Mouse (Mus musculus) heart, embryonic 16.5 days (tissue): ENCODE data around the gene Dhx16. TPM values are rescaled to one million over a fixed set of nuclear protein-coding genes. Genes with fewer than 3 reads are reported as not detected.
"Not testable (repeated sequence)": the region's sequence is repeated elsewhere in the genome, so short reads cannot be mapped to it uniquely, and the experiment has no call there.

ENCODE experiments used
- ATAC-seq: fragments of 200-750 bp; cut with Nextera tagmentation; replicated peaks from 2 replicates; pipeline ENCODE4 v1.8.0; 2017; ENCODE audit warnings: moderate number of reproducible peaks; ENCODE audit not compliant: insufficient read depth, low FRiP score; ENCODE audit errors: extremely low read depth
- H3K27ac ChIP-seq: fragments of 300-500 bp; sonication (generic); 2 replicates; pipeline ENCODE4 v1.5.1; 2014; ENCODE audit warnings: mild to moderate bottlenecking, low read length, control low read depth, moderate library complexity
- H3K27me3 ChIP-seq: fragments of 300-500 bp; sonication (generic); 2 replicates; pipeline ENCODE4 v1.6.1; 2014; ENCODE audit warnings: low read length, mixed read lengths; ENCODE audit not compliant: control insufficient read depth, insufficient read depth
- H3K36me3 ChIP-seq: fragments of 300-500 bp; sonication (generic); 2 replicates; pipeline ENCODE4 v1.6.1; 2014; ENCODE audit not compliant: control insufficient read depth, insufficient read depth
- H3K4me1 ChIP-seq: fragments of 300-500 bp; sonication (generic); 2 replicates; pipeline ENCODE4 v1.6.1; 2014; ENCODE audit warnings: low read length, mixed read lengths; ENCODE audit not compliant: control insufficient read depth, insufficient read depth
- H3K4me2 ChIP-seq: fragments of 300-500 bp; sonication (generic); 2 replicates; pipeline ENCODE4 v1.6.1; 2014; ENCODE audit warnings: low read depth, mild to moderate bottlenecking, control low read depth, low read length
- H3K4me3 ChIP-seq: fragments of 300-500 bp; sonication (generic); 2 replicates; pipeline ENCODE4 v1.5.1; 2014; ENCODE audit warnings: mild to moderate bottlenecking, control low read depth, low read length
- H3K9ac ChIP-seq: fragments of 300-500 bp; sonication (generic); 2 replicates; pipeline ENCODE4 v1.6.1; 2014; ENCODE audit warnings: low read length, control low read depth
- H3K9me3 ChIP-seq: fragments of 300-500 bp; sonication (generic); replicated peaks from 2 replicates; pipeline ENCODE4 v1.6.1; 2016; ENCODE audit warnings: low read length; ENCODE audit not compliant: control insufficient read depth
- WGBS: fragments of 180-500 bp; shearing (Covaris S2); extraction: QIAGEN DNeasy Blood & Tissue Kit; methylation state at CpG from one replicate; pipeline ENCODE4 v1.1.7; 2014; 5-methylcytosine and 5-hydroxymethylcytosine counted together
- polyA plus RNA-seq: library from polyadenylated mRNA; unstranded; fragments of >200 nt; fragmentation: Nextera tagmentation; extraction: Ambion mirVana; gene quantifications from 2 replicates; pipeline ENCODE4 v1.2.1, GENCODE M21; 2015

Dhx16 gene
- polyA plus RNA-seq, 1 experiment from 2014 or later = 27.4 TPM

DNA sequence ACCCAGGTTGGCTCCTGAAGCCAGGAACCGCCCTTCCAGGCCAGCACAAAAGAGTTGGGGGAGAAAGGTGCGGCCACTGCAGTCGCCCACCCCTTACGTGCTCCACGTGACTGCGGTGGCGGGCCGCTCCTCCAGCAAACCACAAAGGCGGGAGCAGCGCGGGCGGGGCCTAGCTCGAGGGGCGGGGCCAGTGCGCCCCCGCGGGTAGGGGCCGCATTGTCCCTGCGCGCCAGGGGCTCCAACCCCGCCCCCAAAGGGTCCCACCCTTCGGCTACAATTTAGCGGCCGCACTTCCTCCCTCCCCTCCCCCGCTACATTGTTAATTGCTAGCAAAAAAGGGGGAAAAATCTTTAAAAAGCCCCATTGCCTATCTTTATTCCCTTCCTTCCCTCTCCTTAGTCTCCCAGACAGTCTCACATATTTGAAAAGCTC, 42.6 kb upstream of the Dhx16 start:
- Histone ChIP-seq H3K4me2 (peak overlapping the region; percentile 79), H3K36me3 (peaks cover 41% of the 10 kb centered on the region), H3K9ac (peak overlapping the region; percentile 93), H3K4me3 (peak overlapping the region; percentile 89), H3K27ac (peak overlapping the region; percentile 99), H3K4me1 (peaks cover 35% of the 10 kb centered on the region), H3K9me3 (no peaks in the 10 kb centered on the region), H3K27me3 (no peaks in the 10 kb centered on the region)
- ATAC-seq = peak; percentile 38
- WGBS = 1% methylated on average over 23 of the region's 25 CpGs

DNA sequence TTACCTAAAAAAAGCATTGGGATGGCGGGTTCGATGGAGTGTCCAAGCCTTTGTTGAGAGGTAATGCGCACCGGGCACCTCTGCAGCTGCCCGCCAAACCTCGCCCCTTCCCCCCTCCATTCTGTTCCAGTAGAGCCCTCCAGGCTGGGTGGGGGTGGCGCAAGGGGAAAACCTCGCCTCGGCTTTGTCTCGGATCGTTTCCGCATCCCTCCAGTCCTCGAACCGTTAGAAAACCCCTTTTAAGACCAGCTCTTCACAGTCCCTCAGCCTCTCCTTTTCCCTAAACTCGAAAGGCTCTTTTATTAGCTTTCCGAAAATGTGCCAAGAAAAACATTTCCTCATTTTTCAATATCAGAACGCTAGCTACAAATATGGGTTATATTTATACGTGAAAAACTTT, 42.1 kb upstream of the Dhx16 start:
- ATAC-seq = 0 out of 2 replicates have a peak, but pooled peaks have one; percentile 4
- Histone ChIP-seq H3K4me3 (peak overlapping the region; percentile 89), H3K36me3 (peaks cover 37% of the 10 kb centered on the region), H3K4me1 (peaks cover 40% of the 10 kb centered on the region), H3K9ac (peak overlapping the region; percentile 93), H3K27me3 (no peaks in the 10 kb centered on the region), H3K9me3 (no peaks in the 10 kb centered on the region), H3K27ac (peak overlapping the region; percentile 99), H3K4me2 (peak overlapping the region; percentile 79)
- under 1% methylated on average over 18 of the region's 18 CpGs for WGBS

DNA sequence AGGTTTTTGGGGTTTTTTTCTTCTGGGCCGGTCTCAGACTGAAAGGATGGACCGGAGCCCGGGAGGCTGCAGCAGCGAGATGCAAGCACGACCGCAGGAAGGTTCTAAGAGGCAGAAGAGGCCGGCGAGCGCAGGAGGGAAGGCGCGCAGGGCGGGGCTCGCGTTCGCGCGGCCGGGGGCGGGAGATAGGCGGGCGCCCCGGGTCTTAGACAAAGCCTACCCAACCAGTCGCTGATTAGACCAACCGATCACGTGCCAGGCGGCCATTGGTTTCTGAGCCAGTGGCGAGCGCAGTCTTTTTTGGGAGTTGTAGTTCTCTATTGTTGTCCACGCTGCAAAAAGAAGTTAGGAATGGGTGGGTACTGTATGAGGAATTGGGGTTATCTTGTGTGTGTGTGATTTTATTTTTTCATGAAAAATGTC, 41.5 kb upstream of the Dhx16 start, which contains the start of gene Tubb5:
Gene Tubb5 (minus strand): TSS at position 185 of the 423 bp plus-strand sequence.
- Histone ChIP-seq H3K4me3 (peak within 1 kb of the TSS; percentile 89), H3K4me2 (peak within 1 kb of the TSS; percentile 82), H3K27ac (peak within 1 kb of the TSS; percentile 99), H3K4me1 (peaks cover 43% of the 10 kb centered on the region), H3K9me3 (no peaks in the 10 kb centered on the region), H3K36me3 (peaks cover 30% of the 10 kb centered on the region), H3K27me3 (no peaks in the 10 kb centered on the region), H3K9ac (peak within 1 kb of the TSS; percentile 93)
- 1% methylated on average over 29 of the region's 29 CpGs for WGBS
- ATAC-seq = peak; percentile 76

DNA sequence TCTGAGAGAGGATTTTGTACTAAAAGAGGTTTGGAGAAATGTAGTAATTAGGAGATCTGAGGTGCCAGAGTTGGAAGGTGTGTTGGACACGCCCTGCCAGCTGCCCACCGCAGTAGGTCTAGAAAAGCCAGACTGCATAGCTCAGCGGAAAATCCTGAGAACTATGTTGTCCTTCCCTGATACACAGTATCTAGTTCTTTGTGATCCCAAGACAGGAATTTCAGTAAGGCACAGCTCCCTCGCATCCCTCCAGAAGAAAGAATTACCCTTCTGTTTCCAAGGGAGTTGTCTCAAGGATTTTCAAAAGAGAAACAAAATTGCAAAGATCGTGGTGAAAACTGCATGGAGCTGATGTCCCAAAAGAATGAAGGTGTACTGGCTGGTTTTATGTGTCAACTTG, 41.0 kb upstream of the Dhx16 start:
- Histone ChIP-seq H3K27me3 (no peaks in the 10 kb centered on the region), H3K9ac (peak overlapping the region; percentile 74), H3K4me1 (peaks cover 39% of the 10 kb centered on the region), H3K36me3 (peaks cover 26% of the 10 kb centered on the region), H3K9me3 (no peaks in the 10 kb centered on the region), H3K27ac (peak overlapping the region; percentile 99), H3K4me2 (peak overlapping the region; percentile 82), H3K4me3 (peak overlapping the region; percentile 89)
- WGBS = 2% methylated on average over 5 of the region's 5 CpGs
- no peak for ATAC-seq

DNA sequence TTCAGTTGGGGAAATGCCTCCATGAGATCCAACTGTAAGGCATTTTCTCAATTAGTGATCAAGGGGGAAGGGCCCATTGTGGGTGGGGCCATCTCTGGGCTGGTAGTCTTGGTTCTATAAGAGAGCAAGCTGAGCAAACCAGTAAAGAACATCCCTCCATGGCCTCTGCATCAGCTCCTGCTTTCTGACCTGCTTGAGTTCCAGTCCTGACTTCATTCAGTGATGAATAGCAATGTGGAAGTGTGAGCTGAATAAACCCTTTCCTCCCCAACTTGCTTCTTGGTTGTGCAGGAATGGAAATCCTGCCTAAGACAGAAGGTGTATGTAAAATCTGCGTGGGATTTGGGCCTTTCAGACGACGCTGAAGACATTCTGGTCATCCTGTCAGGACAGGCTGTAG, 40.6 kb upstream of the Dhx16 start:
- 50% methylated on average over 3 of the region's 3 CpGs for WGBS
- not testable (repeated sequence) for H3K27me3 ChIP-seq

DNA sequence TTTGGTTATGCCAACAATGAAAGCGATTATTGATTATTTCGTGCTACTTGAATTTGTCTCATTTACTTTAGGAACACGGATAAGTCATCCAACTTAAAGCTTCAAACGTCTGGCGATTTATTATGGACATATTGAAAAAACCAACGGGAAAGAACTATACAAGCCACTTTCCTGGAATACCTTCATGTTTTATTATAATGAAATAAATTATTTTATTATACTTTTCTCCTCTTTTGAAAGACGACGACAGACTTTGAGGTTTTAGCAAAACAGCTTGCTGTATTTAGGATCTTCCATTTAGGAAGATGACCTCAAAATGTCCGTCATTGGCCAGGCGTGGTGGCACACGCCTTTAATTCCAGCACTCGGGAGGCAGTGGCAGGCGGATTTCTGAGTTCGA, 39.1 kb upstream of the Dhx16 start:
- Histone ChIP-seq H3K9ac (peak overlapping the region; percentile 70), H3K27ac (peak overlapping the region; percentile 81), H3K4me3 (peak overlapping the region; percentile 52), H3K4me1 (peaks cover 23% of the 10 kb centered on the region), H3K36me3 (peaks cover 10% of the 10 kb centered on the region), H3K4me2 (peak overlapping the region; percentile 56), H3K9me3 (no peaks in the 10 kb centered on the region), H3K27me3 (no peaks in the 10 kb centered on the region)
- ATAC-seq = no peak
- WGBS = 57% methylated on average over 14 of the region's 14 CpGs

More for the DNA sequence above, 40.6 kb upstream of the Dhx16 start:
- peak overlapping the region; percentile 82 for H3K4me2 ChIP-seq
- peaks cover 35% of the 10 kb centered on the region for H3K4me1 ChIP-seq
- H3K9ac ChIP-seq = peak overlapping the region; percentile 74
- H3K27ac ChIP-seq = peak overlapping the region; percentile 99
- H3K36me3 ChIP-seq = peaks cover 22% of the 10 kb centered on the region
- H3K9me3 ChIP-seq, ATAC-seq: not testable (repeated sequence)
- peak overlapping the region; percentile 89 for H3K4me3 ChIP-seq

DNA sequence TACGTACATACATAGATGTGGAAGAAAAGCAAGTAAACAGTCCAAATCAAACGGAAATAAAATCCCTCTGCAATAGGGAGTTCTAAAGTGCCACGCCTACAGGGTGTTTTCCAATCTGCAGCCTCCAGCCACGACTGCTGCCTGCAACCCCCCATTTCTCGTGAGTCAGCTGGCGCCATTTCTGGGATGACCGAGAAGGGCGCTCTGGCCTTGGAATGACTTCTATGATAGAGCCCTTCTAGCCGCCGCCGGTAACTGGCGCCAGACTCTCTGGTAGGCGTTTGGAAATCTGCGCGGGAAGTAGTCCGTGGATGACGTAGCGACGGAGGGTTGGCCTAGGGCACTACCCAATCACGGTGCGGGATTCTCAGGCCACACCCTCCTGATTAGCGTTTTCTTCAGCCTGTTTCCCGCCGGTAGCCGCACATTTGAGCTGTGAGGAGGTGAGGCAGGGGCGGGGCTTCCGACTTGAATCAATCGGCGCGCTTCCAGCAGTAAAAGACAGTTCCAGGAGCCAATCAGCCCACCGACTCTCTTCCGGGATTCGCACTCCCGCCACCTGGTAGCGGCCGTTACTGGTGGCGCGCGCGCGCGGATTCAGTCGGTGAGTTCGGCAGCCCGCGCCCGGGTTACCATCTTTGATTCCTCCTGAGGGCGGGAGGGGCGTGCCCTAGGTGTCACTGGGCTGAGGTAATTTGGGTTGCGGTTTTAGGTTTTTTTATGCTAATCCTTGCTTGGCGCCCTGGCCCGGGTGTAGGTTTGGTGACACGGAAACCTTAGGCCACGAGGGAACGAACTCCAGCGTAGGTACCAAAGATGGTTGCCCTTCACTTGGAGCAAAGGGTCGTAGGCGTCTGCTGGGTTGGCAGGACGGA, 38.3 kb upstream of the Dhx16 start, which contains the start of gene Mdc1:
Gene Mdc1 (plus strand): TSS at position 440 of the 875 bp plus-strand sequence.
- Histone ChIP-seq H3K9me3 (no peaks in the 10 kb centered on the region), H3K27me3 (no peaks in the 10 kb centered on the region), H3K4me1 (peaks cover 17% of the 10 kb centered on the region), H3K36me3 (peaks cover 12% of the 10 kb centered on the region), H3K9ac (peak within 1 kb of the TSS; percentile 83), H3K4me3 (peak within 1 kb of the TSS; percentile 76), H3K27ac (peak within 1 kb of the TSS; percentile 94), H3K4me2 (peak within 1 kb of the TSS; percentile 90)
- ATAC-seq = peak; percentile 88
- under 1% methylated on average over 59 of the region's 59 CpGs for WGBS

DNA sequence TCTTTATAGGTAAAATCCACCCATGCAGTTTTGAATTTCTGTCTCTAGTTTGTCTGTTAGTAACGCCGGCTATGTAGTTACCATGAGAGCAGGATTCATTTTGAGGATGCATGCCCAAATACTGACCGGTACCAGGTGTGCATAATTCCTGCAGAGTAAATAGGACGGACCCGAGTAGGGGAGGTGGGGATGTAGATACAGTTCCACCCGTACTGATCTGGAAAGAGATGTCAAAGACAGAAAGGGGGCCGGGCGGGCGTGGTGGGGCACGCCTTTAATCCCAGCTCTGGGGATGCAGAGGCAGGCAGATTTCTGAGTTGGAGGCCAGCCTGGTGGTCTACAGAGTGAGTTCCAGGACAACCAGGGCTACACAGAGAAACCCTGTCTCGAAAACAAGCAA, 37.6 kb upstream of the Dhx16 start:
- Histone ChIP-seq H3K9me3 (no peaks in the 10 kb centered on the region), H3K9ac (peak overlapping the region; percentile 83), H3K4me1 (peaks cover 17% of the 10 kb centered on the region), H3K4me2 (peak overlapping the region; percentile 90), H3K4me3 (peak overlapping the region; percentile 76), H3K36me3 (peaks cover 14% of the 10 kb centered on the region), H3K27ac (peak overlapping the region; percentile 94), H3K27me3 (no peaks in the 10 kb centered on the region)
- no peak for ATAC-seq
- 17% methylated on average over 11 of the region's 11 CpGs for WGBS

DNA sequence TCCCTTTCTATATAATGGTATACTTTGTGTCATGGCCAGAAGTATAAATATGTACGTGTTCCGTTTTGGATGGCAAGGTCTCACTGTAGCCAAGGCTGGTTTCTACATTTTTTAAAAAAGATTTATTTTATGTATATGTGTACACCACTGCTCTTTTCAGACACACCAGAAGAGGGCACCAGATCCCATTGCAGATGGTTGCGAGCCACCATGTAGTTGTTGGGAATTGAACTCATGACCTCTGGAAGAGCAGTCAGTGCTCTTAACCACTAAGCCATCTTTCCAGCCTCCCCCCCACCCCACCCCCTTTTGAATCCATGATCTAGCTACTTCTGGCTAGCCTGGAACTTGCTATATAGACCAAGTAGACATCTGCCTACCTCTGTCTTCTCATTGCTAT, 36.1 kb upstream of the Dhx16 start:
- Histone ChIP-seq H3K36me3 (peaks cover 28% of the 10 kb centered on the region), H3K9ac (no peak overlapping the region), H3K4me3 (no peak overlapping the region), H3K27me3 (no peaks in the 10 kb centered on the region), H3K4me1 (peaks cover 21% of the 10 kb centered on the region), H3K4me2 (no peak overlapping the region), H3K27ac (no peak overlapping the region), H3K9me3 (no peaks in the 10 kb centered on the region)
- WGBS = 93% methylated on average over 3 of the region's 3 CpGs
- ATAC-seq = no peak
